Mouse (Mus musculus) kidney, embryonic 15.5 days (tissue): ENCODE measurements around the gene Olfr434. TPM values are rescaled to one million over a fixed set of nuclear protein-coding genes. Genes with fewer than 3 reads are reported as not detected.

Experiments used
- ATAC-seq: fragments of 200-750 bp; cut with Nextera tagmentation; replicated peaks from 2 replicates; pipeline ENCODE4 v1.8.0; 2017; ENCODE audit warnings: moderate TSS enrichment; ENCODE audit not compliant: low FRiP score
- H3K27ac ChIP-seq: fragments of 300-500 bp; sonication (generic); 2 replicates; pipeline ENCODE4 v1.5.1; 2015; ENCODE audit warnings: mild to moderate bottlenecking, inconsistent platforms
- H3K27me3 ChIP-seq: fragments of 300-500 bp; sonication (generic); 2 replicates; pipeline ENCODE4 v1.6.1; 2015; ENCODE audit warnings: inconsistent platforms
- H3K36me3 ChIP-seq: fragments of 300-500 bp; sonication (generic); 2 replicates; pipeline ENCODE4 v1.6.1; 2015; ENCODE audit warnings: inconsistent platforms
- H3K4me1 ChIP-seq: fragments of 300-500 bp; sonication (generic); 2 replicates; pipeline ENCODE4 v1.6.1; 2015; ENCODE audit warnings: inconsistent platforms
- H3K4me2 ChIP-seq: fragments of 300-500 bp; sonication (generic); 2 replicates; pipeline ENCODE4 v1.6.1; 2015; ENCODE audit warnings: moderate library complexity, mild to moderate bottlenecking, inconsistent platforms
- H3K4me3 ChIP-seq: fragments of 300-500 bp; sonication (generic); replicated peaks from 2 replicates; pipeline ENCODE4 v1.5.1; 2015; ENCODE audit warnings: mild to moderate bottlenecking, inconsistent platforms
- H3K9ac ChIP-seq: fragments of 300-500 bp; sonication (generic); 2 replicates; pipeline ENCODE4 v1.6.1; 2015; ENCODE audit warnings: mild to moderate bottlenecking, inconsistent platforms
- H3K9me3 ChIP-seq: fragments of 300-500 bp; sonication (generic); replicated peaks from 2 replicates; pipeline ENCODE4 v1.6.1; 2016; ENCODE audit warnings: inconsistent platforms
- WGBS: fragments of 180-500 bp; shearing (Covaris S2); methylation state at CpG from one replicate; pipeline ENCODE4 v1.1.7; 2015; ENCODE audit warnings: mixed read lengths; 5-methylcytosine and 5-hydroxymethylcytosine counted together
- polyA plus RNA-seq: library from polyadenylated mRNA; unstranded; fragments of >200 nt; fragmentation: Nextera tagmentation; extraction: Ambion mirVana; gene quantifications from 2 replicates; pipeline ENCODE4 v1.2.1, GENCODE M21; 2015

Olfr434 gene
- polyA plus RNA-seq, 1 experiment from 2014 or later: not detected

DNA sequence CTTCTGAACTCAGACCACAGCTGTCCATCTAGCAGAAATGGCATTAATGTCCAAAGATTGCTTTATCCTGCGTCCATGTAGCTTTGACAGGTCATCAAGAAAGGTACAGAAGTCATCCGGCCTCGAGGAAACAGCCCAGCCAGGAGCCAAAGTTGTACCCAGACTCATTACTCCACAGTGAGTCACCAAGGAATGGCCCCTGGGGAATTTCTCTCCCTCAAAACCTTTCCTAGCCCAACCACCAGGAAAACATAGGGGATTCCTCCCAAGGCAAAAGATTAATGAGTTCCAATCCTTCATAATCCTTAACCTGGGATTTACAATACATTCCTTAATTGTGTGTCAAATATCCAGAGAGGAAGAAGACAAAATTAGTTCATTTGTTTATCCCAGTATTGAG is 34.6 kb downstream of the Olfr434 start:
- Histone ChIP-seq H3K27ac (no peak overlapping the region), H3K4me3 (no peak overlapping the region), H3K4me2 (no peak overlapping the region), H3K9me3 (no peaks in the 10 kb centered on the region), H3K27me3 (no peaks in the 10 kb centered on the region), H3K9ac (no peak overlapping the region), H3K4me1 (no peaks in the 10 kb centered on the region), H3K36me3 (no peaks in the 10 kb centered on the region)
- ATAC-seq: no peak
- WGBS: 63% methylated on average over 3 of the region's 3 CpGs

DNA sequence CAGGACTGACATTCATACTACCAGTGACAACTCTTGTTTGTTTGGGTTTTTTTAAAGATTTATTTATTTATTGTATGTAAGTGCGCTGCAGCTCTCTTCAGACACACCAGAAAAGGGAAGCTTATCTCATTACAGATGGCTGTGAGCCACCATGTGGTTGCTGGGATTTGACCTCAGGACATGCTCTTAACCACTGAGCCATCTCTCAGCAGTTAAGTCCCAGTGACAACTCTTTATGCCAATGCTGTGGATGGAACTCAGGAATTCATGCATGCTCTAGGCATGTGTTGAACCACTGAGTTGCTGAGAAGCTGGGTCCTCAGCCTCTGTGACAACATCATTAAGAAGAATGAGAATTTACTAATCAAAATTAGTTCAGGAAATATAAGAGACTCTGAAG is 40.2 kb downstream of the Olfr434 start:
- no peak for ATAC-seq
- Histone ChIP-seq H3K36me3 (no peaks in the 10 kb centered on the region), H3K9ac (no peak overlapping the region), H3K27me3 (no peaks in the 10 kb centered on the region), H3K4me2 (no peak overlapping the region), H3K9me3 (no peaks in the 10 kb centered on the region), H3K4me1 (peaks cover 3% of the 10 kb centered on the region; the same call in 1 of the 2 replicates), H3K27ac (no peak overlapping the region), H3K4me3 (no peak overlapping the region)
- 95% methylated on average over 1 of the region's 1 CpGs for WGBS

DNA sequence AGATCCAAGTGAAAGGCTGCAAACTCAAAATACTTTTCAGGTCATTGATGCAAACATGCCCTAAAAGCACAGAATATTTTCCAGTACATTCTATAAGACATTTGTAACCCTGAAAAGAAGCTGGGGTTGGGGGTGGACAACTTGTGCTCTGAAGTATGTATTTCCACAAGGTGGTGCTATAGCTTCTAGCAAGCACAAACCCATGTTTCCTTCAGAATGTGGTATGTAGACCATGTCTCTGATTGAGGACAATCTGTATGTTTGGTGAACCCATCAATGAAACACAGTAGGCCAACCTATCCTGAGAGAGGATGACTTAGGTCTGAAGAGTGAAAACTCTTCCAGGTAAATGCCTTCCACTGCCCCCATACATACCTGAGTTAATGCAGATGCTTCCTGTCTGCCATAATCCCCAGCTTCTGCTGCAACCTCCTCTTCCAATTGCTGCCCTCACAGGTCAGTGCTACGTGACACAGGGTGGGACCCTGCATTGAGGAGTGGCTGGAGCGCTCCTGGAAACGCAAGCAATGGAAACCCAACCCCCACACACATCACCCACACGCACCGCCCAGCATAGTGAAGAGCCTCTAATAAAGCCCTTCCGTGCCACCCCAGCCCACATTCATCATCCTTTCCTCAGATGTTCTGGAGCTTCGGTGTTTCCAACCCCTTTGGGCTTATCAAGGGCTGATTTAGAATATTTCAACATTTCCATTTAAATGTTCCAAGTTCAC is 41.5 kb downstream of the Olfr434 start:
- peak; percentile 58 for ATAC-seq
- Histone ChIP-seq H3K4me3 (no peak overlapping the region), H3K27ac (no peak overlapping the region), H3K4me1 (peaks cover 3% of the 10 kb centered on the region; the same call in 1 of the 2 replicates), H3K9ac (no peak overlapping the region), H3K36me3 (no peaks in the 10 kb centered on the region), H3K27me3 (no peaks in the 10 kb centered on the region), H3K4me2 (no peak overlapping the region), H3K9me3 (no peaks in the 10 kb centered on the region)
- 53% methylated on average over 7 of the region's 7 CpGs for WGBS

DNA sequence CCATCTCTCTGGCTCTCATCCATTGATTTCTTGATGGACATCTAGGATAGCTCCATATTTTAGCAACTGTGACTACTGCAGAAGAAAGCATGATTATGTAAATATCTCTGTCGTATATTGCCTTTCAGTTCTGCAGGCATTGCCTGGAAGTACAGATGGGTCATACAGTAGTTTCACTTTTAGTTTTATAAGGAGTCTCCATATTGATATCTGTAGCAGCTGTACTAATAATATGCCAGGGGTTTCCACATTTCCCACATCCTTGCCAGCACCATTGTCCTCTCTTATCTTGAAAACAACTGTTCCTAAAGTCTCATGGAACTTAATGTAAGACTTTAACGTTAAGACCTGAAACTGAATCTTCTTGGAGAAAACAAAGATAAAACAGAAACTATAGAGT is 47.9 kb downstream of the Olfr434 start:
- Histone ChIP-seq H3K36me3 (no peaks in the 10 kb centered on the region), H3K4me2 (no peak overlapping the region), H3K27me3 (no peaks in the 10 kb centered on the region), H3K27ac (no peak overlapping the region), H3K9ac (no peak overlapping the region), H3K4me3 (no peak overlapping the region), H3K9me3 (no peaks in the 10 kb centered on the region), H3K4me1 (0 out of 2 replicates have a peak, but pooled peaks cover 9% of the 10 kb centered on the region)
- WGBS: 71% methylated on average over 2 of the region's 2 CpGs
- ATAC-seq: no peak

DNA sequence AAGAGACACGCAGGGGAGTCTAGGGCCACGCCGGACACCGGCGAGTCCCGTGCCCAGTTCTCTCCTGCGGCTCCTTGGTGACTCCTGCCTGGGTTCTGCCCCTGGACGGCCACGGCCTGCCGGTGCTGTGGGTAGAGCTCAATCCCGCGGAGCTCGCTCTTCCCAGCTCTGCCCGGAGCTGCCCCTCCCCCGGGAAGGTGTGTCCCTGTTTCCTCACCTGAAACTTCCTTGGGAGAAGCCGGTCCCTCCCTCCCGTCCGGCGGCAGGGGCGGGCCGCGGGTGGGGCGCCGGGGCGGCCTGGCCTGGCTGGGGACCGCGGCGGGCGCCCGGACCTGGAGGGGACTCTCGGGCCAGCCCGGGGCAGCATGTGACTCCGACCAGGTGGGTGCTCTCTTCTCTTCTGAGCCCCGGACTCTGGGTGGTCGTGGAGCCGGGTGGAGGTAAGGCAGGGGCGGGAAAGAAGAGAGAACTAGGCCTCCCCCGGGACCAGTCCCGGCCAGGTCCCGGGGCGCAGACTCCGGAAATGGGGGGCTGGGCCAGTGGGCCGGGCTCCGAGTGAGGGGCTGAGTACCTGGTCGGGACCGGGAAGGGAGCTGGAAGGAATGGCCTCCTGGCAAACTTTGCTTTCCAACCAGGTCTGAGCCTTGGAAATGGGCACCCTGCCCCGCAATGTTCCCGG is 52.7 kb downstream of the Olfr434 start, which contains the start of gene Arhgef5:
TSS of gene Arhgef5 (plus strand) at position 220 of the 679 bp plus-strand sequence.
- Histone ChIP-seq H3K4me3 (peak within 1 kb of the TSS; percentile 72), H3K4me1 (peaks cover 14% of the 10 kb centered on the region), H3K9ac (peak within 1 kb of the TSS; percentile 74), H3K27ac (peak within 1 kb of the TSS; percentile 73), H3K36me3 (no peaks in the 10 kb centered on the region), H3K9me3 (no peaks in the 10 kb centered on the region), H3K27me3 (no peaks in the 10 kb centered on the region), H3K4me2 (peak within 1 kb of the TSS; percentile 82)
- peak; percentile 91 for ATAC-seq
- WGBS: under 1% methylated on average over 47 of the region's 48 CpGs

DNA sequence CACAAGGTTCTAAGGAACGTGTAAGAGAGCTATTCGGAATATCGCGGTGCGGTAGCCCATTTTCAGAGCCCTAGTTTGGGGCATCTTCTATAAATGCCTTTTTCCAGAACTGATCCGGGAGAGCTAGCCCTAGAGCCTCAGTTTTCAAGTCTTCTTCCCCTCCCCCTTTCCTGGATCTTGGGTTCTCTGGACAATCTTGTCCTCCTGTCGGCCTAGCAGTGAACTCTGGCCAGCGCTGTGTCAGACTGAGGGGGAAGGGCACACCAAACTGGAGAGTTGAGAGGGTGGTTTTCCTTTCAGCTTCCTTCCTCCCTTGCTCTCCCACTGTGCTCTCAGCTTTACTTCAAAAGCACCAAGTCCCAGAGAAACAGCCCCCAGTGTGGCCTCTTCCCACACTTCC is 53.5 kb downstream of the Olfr434 start:
- Histone ChIP-seq H3K9ac (peak overlapping the region; percentile 74), H3K27ac (peak overlapping the region; percentile 73), H3K4me3 (peak overlapping the region; percentile 72), H3K27me3 (no peaks in the 10 kb centered on the region), H3K36me3 (no peaks in the 10 kb centered on the region), H3K4me2 (peak overlapping the region; percentile 82), H3K9me3 (no peaks in the 10 kb centered on the region), H3K4me1 (peaks cover 14% of the 10 kb centered on the region)
- WGBS: 2% methylated on average over 8 of the region's 8 CpGs
- ATAC-seq: peak; percentile 85

Other genes starting within 250 kb of the Olfr434 start
- gene Olfr441, start 106.7 kb upstream of the Olfr434 start, polyA plus RNA-seq: not detected in 2 replicates
- not detected in 2 replicates for gene Olfr237-ps1, start 66.5 kb upstream of the Olfr434 start, polyA plus RNA-seq
- gene Olfr437, start 49.7 kb upstream of the Olfr434 start, polyA plus RNA-seq: not detected in 2 replicates
- gene Olfr13, start 40.9 kb upstream of the Olfr434 start, polyA plus RNA-seq: not detected in 2 replicates
- not detected in 2 replicates for gene Olfr435, start 15.9 kb upstream of the Olfr434 start, polyA plus RNA-seq
- gene Olfr47, start 18.5 kb downstream of the Olfr434 start, polyA plus RNA-seq: not detected in 2 replicates
- gene Arhgef5, start 52.6 kb downstream of the Olfr434 start, polyA plus RNA-seq: 13.9 and 16.7 TPM in 2 replicates
- not detected in 2 replicates for gene Nobox, start 96.5 kb downstream of the Olfr434 start, polyA plus RNA-seq